ENCODE assay signal across 9 mouse cellular contexts in the genomic region with DNA sequence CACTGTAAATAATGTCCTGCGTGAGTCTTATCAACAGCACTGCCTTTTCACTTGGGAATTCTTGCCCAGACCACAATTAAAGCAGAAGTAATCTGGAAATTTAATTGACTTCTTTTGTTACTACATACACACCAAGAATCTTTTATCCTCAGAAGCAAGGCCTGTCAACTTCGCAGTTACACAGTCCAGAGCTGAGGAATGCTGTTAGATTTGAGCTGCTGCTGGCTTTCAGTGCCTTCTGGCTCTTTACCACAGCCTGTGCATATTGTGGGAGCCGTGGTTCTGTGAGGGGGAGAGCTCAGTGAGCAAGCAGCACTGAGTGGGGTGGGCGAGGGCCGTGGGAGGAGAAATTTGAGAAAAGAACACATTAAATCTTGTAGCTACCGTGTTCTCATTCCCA. TPM values are rescaled to one million over a fixed set of nuclear protein-coding genes. Genes with fewer than 3 reads are reported as not detected.
DNase-seq lines count a peak whose midpoint lies in the region; ATAC-seq lines count a peak whose summit lies in the region.
"Had no signal": no experiment of that assay in that cellular context is flagged by ENCODE, and none has a peak within 500 bp of the region (broad histone marks: within the 10 kb centered on the region; RNA-seq: fewer than 3 reads in every experiment).

No protein-coding gene starts in this region.

- H3K4me1 ChIP-seq in limb, embryonic 13.5 days: peaks cover 35% of the 10 kb centered on the region
- H3K4me1 ChIP-seq in limb, embryonic 10.5 days: peaks cover 32% of the 10 kb centered on the region

- H3K27ac ChIP-seq in limb, embryonic 13.5 days: no peak overlapping the region
- H3K27ac ChIP-seq in limb, embryonic 10.5 days: no peak overlapping the region

- ATAC-seq in limb, embryonic 13.5 days (ENCODE audit: low FRiP score, low read depth): no peak

- H3K36me3 ChIP-seq in limb, embryonic 13.5 days: 0 out of 2 replicates have a peak, but pooled peaks cover 2% of the 10 kb centered on the region
- peaks cover 20% of the 10 kb centered on the region for H3K36me3 ChIP-seq in limb, embryonic 10.5 days

- H3K4me3 ChIP-seq in limb, embryonic 13.5 days: no peak overlapping the region
- no peak overlapping the region for H3K4me3 ChIP-seq in limb, embryonic 10.5 days

- no peaks in the 10 kb centered on the region for H3K27me3 ChIP-seq in limb, embryonic 13.5 days
- H3K27me3 ChIP-seq in limb, embryonic 10.5 days (ENCODE audit: low read depth, poor library complexity, severe bottlenecking): no peaks in the 10 kb centered on the region

- 58% methylated on average over 6 of the region's 6 CpGs for WGBS in limb, embryonic 13.5 days
- WGBS in limb, embryonic 10.5 days: 85% methylated on average over 6 of the region's 6 CpGs

- no peak overlapping the region; the same call in 1 of the 2 replicates for H3K4me2 ChIP-seq in limb, embryonic 13.5 days (replicated peaks)

- peak overlapping the region; percentile 43; the same call in 1 of the 2 replicates for H3K9ac ChIP-seq in limb, embryonic 13.5 days

- no peak for DNase-seq in limb, embryonic 10.5 days (ENCODE audit: low spot score)
- peak; percentile 52 to 57 for DNase-seq in frontal cortex, postnatal 10 days (ENCODE audit: low spot score in 2 of 2)
- DNase-seq in layer of hippocampus, postnatal 14 days (ENCODE audit: low spot score in 2 of 2): peak; percentile 22 to 83
- peak; percentile 78 for DNase-seq in right cerebral cortex, postnatal 25 days
- DNase-seq in thymus, postnatal 0 days (ENCODE audit: low spot score): no peak
- DNase-seq in adipocyte (ENCODE audit: low spot score): no peak
- no peak for DNase-seq in lung, postnatal 25 days (ENCODE audit: low spot score)

- no peaks in the 10 kb centered on the region for H3K9me3 ChIP-seq in limb, embryonic 13.5 days
- H3K9me3 ChIP-seq in limb, embryonic 10.5 days (replicated peaks): no peaks in the 10 kb centered on the region

RNA-seq across cellular contexts. Expression of a gene that starts 4.4 kb away (rescaled TPM):
- 384 and 389 TPM in 2 replicates for polyA plus RNA-seq in limb, embryonic 13.5 days (2015; fragmentation: Nextera tagmentation; extraction: Ambion mirVana)
- 355 and 369 TPM in 2 replicates for polyA plus RNA-seq in limb, embryonic 10.5 days (2016; fragmentation: Nextera tagmentation; extraction: Ambion mirVana)
- total RNA-seq in layer of hippocampus, postnatal 14 days (2021): 100 to 1,000 TPM; 344 to 348 TPM
- polyA plus RNA-seq in thymus, postnatal 0 days (2015; fragmentation: Nextera tagmentation; extraction: Ambion mirVana): 648 and 659 TPM in 2 replicates

RNA-seq across cellular contexts. Expression of a gene that starts 38.0 kb away (rescaled TPM):
- polyA plus RNA-seq in limb, embryonic 13.5 days (2015; fragmentation: Nextera tagmentation; extraction: Ambion mirVana): 0.18 and 0.31 TPM in 2 replicates
- 0.26 TPM in 1 of 2 replicates, not detected in the other for polyA plus RNA-seq in limb, embryonic 10.5 days (2016; fragmentation: Nextera tagmentation; extraction: Ambion mirVana)
- total RNA-seq in layer of hippocampus, postnatal 14 days (2021): not detected
- 0.35 and 0.92 TPM in 2 replicates for polyA plus RNA-seq in thymus, postnatal 0 days (2015; fragmentation: Nextera tagmentation; extraction: Ambion mirVana)

RNA-seq across cellular contexts. Expression of a gene that starts 44.2 kb away (rescaled TPM):
- polyA plus RNA-seq in limb, embryonic 13.5 days (2015; fragmentation: Nextera tagmentation; extraction: Ambion mirVana): 220 and 232 TPM in 2 replicates
- polyA plus RNA-seq in limb, embryonic 10.5 days (2016; fragmentation: Nextera tagmentation; extraction: Ambion mirVana): 263 and 272 TPM in 2 replicates
- 100 to 1,000 TPM; 143 to 145 TPM for total RNA-seq in layer of hippocampus, postnatal 14 days (2021)
- polyA plus RNA-seq in thymus, postnatal 0 days (2015; fragmentation: Nextera tagmentation; extraction: Ambion mirVana): 195 and 200 TPM in 2 replicates

RNA-seq across cellular contexts. Expression of a gene that starts 44.4 kb away (rescaled TPM):
- 108 and 112 TPM in 2 replicates for polyA plus RNA-seq in limb, embryonic 13.5 days (2015; fragmentation: Nextera tagmentation; extraction: Ambion mirVana)
- 113 and 121 TPM in 2 replicates for polyA plus RNA-seq in limb, embryonic 10.5 days (2016; fragmentation: Nextera tagmentation; extraction: Ambion mirVana)
- total RNA-seq in layer of hippocampus, postnatal 14 days (2021): 100 to 1,000 TPM; 143 to 157 TPM
- 84.9 and 93.3 TPM in 2 replicates for polyA plus RNA-seq in thymus, postnatal 0 days (2015; fragmentation: Nextera tagmentation; extraction: Ambion mirVana)

RNA-seq across cellular contexts. Expression of a gene that starts 45.9 kb away (rescaled TPM):
- polyA plus RNA-seq in limb, embryonic 13.5 days (2015; fragmentation: Nextera tagmentation; extraction: Ambion mirVana): not detected in 2 replicates
- polyA plus RNA-seq in limb, embryonic 10.5 days (2016; fragmentation: Nextera tagmentation; extraction: Ambion mirVana): 0.10 TPM in 1 of 2 replicates, not detected in the other
- total RNA-seq in layer of hippocampus, postnatal 14 days (2021): not detected
- polyA plus RNA-seq in thymus, postnatal 0 days (2015; fragmentation: Nextera tagmentation; extraction: Ambion mirVana): not detected in 2 replicates
- polyA plus RNA-seq: lung, embryonic 16.5 days had no signal

Comparison
In these comparisons a context has a peak if more than half of its experiments do, and no peak if none do; other contexts are left out.
1. DNase-seq: peak in frontal cortex, postnatal 10 days (2 of 2), layer of hippocampus, postnatal 14 days (2 of 2) and right cerebral cortex, postnatal 25 days (single experiment); none in limb, embryonic 10.5 days (single experiment), thymus, postnatal 0 days (single experiment), adipocyte (single experiment) and lung, postnatal 25 days (single experiment).